Mouse (Mus musculus): Measurements from ENCODE around the gene Phlpp2. TPM values are rescaled to one million over a fixed set of nuclear protein-coding genes. Genes with fewer than 3 reads are reported as not detected.

Gene Phlpp2
- polyA plus RNA-seq, 1 experiment = 6.5 TPM

DNA sequence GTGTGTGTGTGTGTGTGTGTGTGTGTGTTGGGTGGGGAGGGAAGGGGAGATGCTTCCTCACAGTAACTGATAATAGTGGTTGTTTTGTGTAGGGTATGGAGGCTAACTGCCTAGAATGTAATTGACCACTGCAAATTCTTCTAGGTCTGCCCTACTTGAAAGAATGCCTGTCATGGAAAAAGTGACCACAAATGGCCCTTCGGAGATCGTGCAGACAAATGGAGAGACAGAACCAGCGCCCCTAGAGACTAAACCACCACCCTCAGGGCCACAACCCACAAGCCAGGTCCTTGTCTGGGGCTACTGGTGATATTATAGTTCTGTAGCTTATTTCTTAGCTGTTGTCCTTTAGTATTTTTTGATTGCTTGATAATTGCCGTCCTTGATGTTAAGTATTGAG lies 13.8 kb upstream of the Phlpp2 start:
- peaks cover 10% of the 10 kb centered on the region for H3K36me3 ChIP-seq (ENCODE audit: control insufficient read depth, insufficient read depth, low read length)
- DNase-seq = no peak
- H3K4me3 ChIP-seq (ENCODE audit: insufficient read depth, low read depth, low read length) = no peak overlapping the region
- H3K27me3 ChIP-seq (replicated peaks; ENCODE audit: control insufficient read depth, insufficient read depth, low read length) = no peaks in the 10 kb centered on the region
- no peak overlapping the region for H3K27ac ChIP-seq (ENCODE audit: insufficient read depth, low read depth, low read length)
- H3K4me1 ChIP-seq (ENCODE audit: control insufficient read depth, insufficient read depth, low read length) = no peaks in the 10 kb centered on the region
- no peak for TF ChIP-seq POLR2A (IDR thresholded peaks at IDR 0.05; ENCODE audit: low read depth, low read length)
- no peak for TF ChIP-seq CTCF (conservative IDR thresholded peaks at IDR 0.05; ENCODE audit: insufficient read depth, insufficient read length, low read depth, low read length)
- WGBS = 92% methylated on average over 4 of the region's 4 CpGs

GRCm38 (mm10) chr8:109855451-109855850 lies 12.9 kb upstream of the Phlpp2 start:
- TF ChIP-seq POLR2A (IDR thresholded peaks at IDR 0.05; ENCODE audit: low read depth, low read length) (no peak), CTCF (conservative IDR thresholded peaks at IDR 0.05; ENCODE audit: insufficient read depth, insufficient read length, low read depth, low read length) (no peak)
- Histone ChIP-seq H3K4me3 (ENCODE audit: insufficient read depth, low read depth, low read length) (no peak overlapping the region), H3K4me1 (ENCODE audit: control insufficient read depth, insufficient read depth, low read length) (no peaks in the 10 kb centered on the region), H3K36me3 (ENCODE audit: control insufficient read depth, insufficient read depth, low read length) (peaks cover 9% of the 10 kb centered on the region), H3K27ac (ENCODE audit: insufficient read depth, low read depth, low read length) (no peak overlapping the region), H3K27me3 (replicated peaks; ENCODE audit: control insufficient read depth, insufficient read depth, low read length) (no peaks in the 10 kb centered on the region)
- DNase-seq = no peak
- 75% methylated on average over 6 of the region's 6 CpGs for WGBS

- H3K4me1 ChIP-seq (ENCODE audit: control insufficient read depth, insufficient read depth, low read length) = peaks cover 8% of the 10 kb centered on the region; the same call in 1 of the 2 replicates
- TF ChIP-seq CTCF (conservative IDR thresholded peaks at IDR 0.05; ENCODE audit: insufficient read depth, insufficient read length, low read depth, low read length) (no peak), POLR2A (IDR thresholded peaks at IDR 0.05; ENCODE audit: low read depth, low read length) (no peak)
- 45% methylated on average over 2 of the region's 2 CpGs for WGBS
- peaks cover 3% of the 10 kb centered on the region for H3K36me3 ChIP-seq (ENCODE audit: control insufficient read depth, insufficient read depth, low read length)
- H3K27me3 ChIP-seq (replicated peaks; ENCODE audit: control insufficient read depth, insufficient read depth, low read length) = no peaks in the 10 kb centered on the region
- no peak overlapping the region for H3K4me3 ChIP-seq (ENCODE audit: insufficient read depth, low read depth, low read length)
- H3K27ac ChIP-seq (ENCODE audit: insufficient read depth, low read depth, low read length) = peak overlapping the region; percentile 71
- DNase-seq = peak; percentile 76
Observed at GRCm38 (mm10) chr8:109863398-109863797, 4.9 kb upstream of the Phlpp2 start.

DNA sequence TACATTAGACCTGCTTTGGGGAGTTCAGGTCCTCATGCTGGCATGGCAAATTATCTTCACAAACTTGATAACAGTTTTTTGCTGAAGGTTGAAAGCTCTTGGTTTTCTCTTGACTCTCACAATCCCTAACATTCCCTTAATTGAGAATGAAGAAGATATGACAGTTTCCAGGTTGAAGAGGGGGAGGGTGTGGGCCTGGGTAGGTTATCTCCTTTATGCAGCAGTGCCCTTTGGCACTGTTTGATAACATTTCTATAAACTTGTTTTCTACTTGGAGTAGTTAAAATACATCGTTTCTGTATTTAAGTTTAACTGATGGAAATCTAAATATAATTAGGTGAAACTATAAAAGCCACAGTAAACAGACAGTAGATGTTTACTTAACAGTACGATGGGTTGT lies 3.5 kb upstream of the Phlpp2 start:
- DNase-seq = no peak
- Histone ChIP-seq H3K4me3 (ENCODE audit: insufficient read depth, low read depth, low read length) (no peak overlapping the region), H3K4me1 (ENCODE audit: control insufficient read depth, insufficient read depth, low read length) (peaks cover 8% of the 10 kb centered on the region; the same call in 1 of the 2 replicates), H3K36me3 (ENCODE audit: control insufficient read depth, insufficient read depth, low read length) (peaks cover 1% of the 10 kb centered on the region), H3K27ac (ENCODE audit: insufficient read depth, low read depth, low read length) (peak overlapping the region; percentile 81; the same call in 1 of the 2 replicates), H3K27me3 (replicated peaks; ENCODE audit: control insufficient read depth, insufficient read depth, low read length) (no peaks in the 10 kb centered on the region)
- WGBS = 79% methylated on average over 2 of the region's 2 CpGs
- no peak for TF ChIP-seq POLR2A (IDR thresholded peaks at IDR 0.05; ENCODE audit: low read depth, low read length)
- TF ChIP-seq CTCF (conservative IDR thresholded peaks at IDR 0.05; ENCODE audit: insufficient read depth, insufficient read length, low read depth, low read length) = no peak

DNA sequence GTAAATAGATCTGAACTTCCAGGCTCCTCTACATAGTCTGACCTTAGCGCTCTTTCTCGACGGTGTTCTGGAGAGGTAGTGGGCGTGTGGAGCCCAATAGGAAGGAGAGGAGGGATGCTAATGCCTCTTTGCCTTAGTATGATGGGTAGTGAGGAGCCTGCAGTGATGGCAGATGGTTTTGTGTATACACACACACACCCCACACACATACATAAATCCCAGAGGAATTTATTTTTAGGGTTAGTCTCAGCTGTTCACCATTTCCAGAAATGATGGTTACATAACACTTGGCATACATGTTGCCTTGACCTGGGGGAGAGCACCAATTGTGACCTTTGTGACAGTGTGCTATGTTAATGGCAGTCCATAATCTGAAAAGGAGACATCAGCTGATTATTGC lies 2.8 kb upstream of the Phlpp2 start:
- peaks cover 8% of the 10 kb centered on the region; the same call in 1 of the 2 replicates for H3K4me1 ChIP-seq (ENCODE audit: control insufficient read depth, insufficient read depth, low read length)
- DNase-seq = peak; percentile 23
- no peak overlapping the region for H3K27ac ChIP-seq (ENCODE audit: insufficient read depth, low read depth, low read length)
- 77% methylated on average over 4 of the region's 4 CpGs for WGBS
- H3K4me3 ChIP-seq (ENCODE audit: insufficient read depth, low read depth, low read length) = no peak overlapping the region
- no peaks in the 10 kb centered on the region for H3K27me3 ChIP-seq (replicated peaks; ENCODE audit: control insufficient read depth, insufficient read depth, low read length)
- peaks cover 1% of the 10 kb centered on the region for H3K36me3 ChIP-seq (ENCODE audit: control insufficient read depth, insufficient read depth, low read length)
- TF ChIP-seq CTCF (conservative IDR thresholded peaks at IDR 0.05; ENCODE audit: insufficient read depth, insufficient read length, low read depth, low read length) (no peak), POLR2A (IDR thresholded peaks at IDR 0.05; ENCODE audit: low read depth, low read length) (no peak)

DNA sequence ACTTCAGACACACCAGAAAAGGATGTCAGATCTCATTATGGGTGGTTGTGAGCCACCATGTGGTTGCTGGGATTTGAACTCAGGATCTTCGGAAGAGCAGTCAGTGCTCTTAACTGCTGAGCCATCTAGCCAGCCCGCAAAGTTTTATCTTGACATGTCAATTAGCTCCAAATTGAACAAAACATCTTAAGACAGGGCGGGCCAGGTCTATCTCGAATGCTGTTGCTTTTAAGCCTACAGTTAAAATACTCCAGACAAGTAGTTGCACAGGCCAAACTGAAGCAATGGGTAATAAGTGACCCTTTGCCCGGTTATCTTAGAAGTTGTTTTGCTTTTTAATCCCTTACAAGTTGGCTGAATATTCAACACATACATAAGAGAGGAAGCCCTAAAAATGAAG lies 1.7 kb upstream of the Phlpp2 start:
- TF ChIP-seq CTCF (conservative IDR thresholded peaks at IDR 0.05; ENCODE audit: insufficient read depth, insufficient read length, low read depth, low read length) = no peak
- TF ChIP-seq POLR2A (IDR thresholded peaks at IDR 0.05; ENCODE audit: low read depth, low read length) = no peak
- no peak for DNase-seq
- Histone ChIP-seq H3K36me3 (ENCODE audit: control insufficient read depth, insufficient read depth, low read length) (peaks cover 1% of the 10 kb centered on the region), H3K4me3 (ENCODE audit: insufficient read depth, low read depth, low read length) (no peak overlapping the region), H3K4me1 (ENCODE audit: control insufficient read depth, insufficient read depth, low read length) (peaks cover 8% of the 10 kb centered on the region; the same call in 1 of the 2 replicates), H3K27ac (ENCODE audit: insufficient read depth, low read depth, low read length) (no peak overlapping the region), H3K27me3 (replicated peaks; ENCODE audit: control insufficient read depth, insufficient read depth, low read length) (no peaks in the 10 kb centered on the region)
- 86% methylated on average over 5 of the region's 5 CpGs for WGBS

- under 1% methylated on average over 77 of the region's 78 CpGs for WGBS
- peaks cover 5% of the 10 kb centered on the region; the same call in 1 of the 2 replicates for H3K4me1 ChIP-seq (ENCODE audit: control insufficient read depth, insufficient read depth, low read length)
- TF ChIP-seq POLR2A (IDR thresholded peaks at IDR 0.05; ENCODE audit: low read depth, low read length) (no peak), CTCF (conservative IDR thresholded peaks at IDR 0.05; ENCODE audit: insufficient read depth, insufficient read length, low read depth, low read length) (no peak)
- H3K27me3 ChIP-seq (replicated peaks; ENCODE audit: control insufficient read depth, insufficient read depth, low read length) = no peaks in the 10 kb centered on the region
- peak; percentile 54 for DNase-seq
- H3K27ac ChIP-seq (ENCODE audit: insufficient read depth, low read depth, low read length) = 0 out of 2 replicates have a peak overlapping the region, but pooled peaks have one; percentile 46
- H3K36me3 ChIP-seq (ENCODE audit: control insufficient read depth, insufficient read depth, low read length) = no peaks in the 10 kb centered on the region
- peak overlapping the region; percentile 71 for H3K4me3 ChIP-seq (ENCODE audit: insufficient read depth, low read depth, low read length)
Observed at GRCm38 (mm10) chr8:109868680-109869361, 479 bp downstream of the Phlpp2 start.

All from kidney, adult 2 months (tissue).